Mouse (Mus musculus) limb, embryonic 14.5 days (tissue): ENCODE data around the gene Ccdc60. TPM values are rescaled to one million over a fixed set of nuclear protein-coding genes. Genes with fewer than 3 reads are reported as not detected.

ENCODE experiments used
- ATAC-seq: fragments of 200-750 bp; cut with Nextera tagmentation; 2 replicates; pipeline ENCODE4 v1.8.0; 2017; ENCODE audit warnings: low read depth, moderate number of reproducible peaks, moderate TSS enrichment; ENCODE audit not compliant: low FRiP score
- DNase-seq: peaks from one replicate; pipeline ENCODE4 v3.0.0-alpha.2; 2015; ENCODE audit warnings: low spot score
- H3K27ac ChIP-seq: fragments of 300-500 bp; sonication (generic); replicated peaks from 2 replicates; pipeline ENCODE4 v1.5.1; 2014; ENCODE audit warnings: low read depth, mild to moderate bottlenecking, low read length, moderate library complexity, mixed read lengths
- H3K27me3 ChIP-seq: fragments of 300-500 bp; sonication (generic); 2 replicates; pipeline ENCODE4 v1.6.1; 2014; ENCODE audit warnings: low read length, mixed read lengths; ENCODE audit not compliant: control insufficient read depth, insufficient read depth
- H3K36me3 ChIP-seq: fragments of 300-500 bp; sonication (generic); 2 replicates; pipeline ENCODE4 v1.6.1; 2014; ENCODE audit warnings: mild to moderate bottlenecking, low read length, moderate library complexity, mixed read lengths; ENCODE audit not compliant: control insufficient read depth, insufficient read depth
- H3K4me1 ChIP-seq: fragments of 300-500 bp; sonication (generic); 2 replicates; pipeline ENCODE4 v1.6.1; 2014; ENCODE audit warnings: antibody characterized with exemption, low read length, mixed read lengths; ENCODE audit not compliant: control insufficient read depth, insufficient read depth
- H3K4me2 ChIP-seq: fragments of 300-500 bp; sonication (generic); replicated peaks from 2 replicates; pipeline ENCODE4 v1.6.1; 2014; ENCODE audit warnings: low read depth, mild to moderate bottlenecking, low read length, moderate library complexity; ENCODE audit not compliant: severe bottlenecking
- H3K4me3 ChIP-seq: fragments of 300-500 bp; sonication (generic); replicated peaks from 2 replicates; pipeline ENCODE4 v1.5.1; 2014; ENCODE audit warnings: low read length
- H3K9ac ChIP-seq: fragments of 300-500 bp; sonication (generic); 2 replicates; pipeline ENCODE4 v1.6.1; 2014; ENCODE audit warnings: mild to moderate bottlenecking, low read depth, low read length, moderate library complexity; ENCODE audit not compliant: severe bottlenecking
- H3K9me3 ChIP-seq: fragments of 300-500 bp; sonication (generic); 2 replicates; pipeline ENCODE4 v1.6.1; 2016; ENCODE audit warnings: low read length; ENCODE audit not compliant: control insufficient read depth
- POLR2A ChIP-seq: fragments of 200-500 bp; IDR thresholded peaks from 2 replicates; pipeline ENCODE4 v1.8.0; 2012; ENCODE audit warnings: inconsistent platforms, mild to moderate bottlenecking, moderate library complexity, borderline replicate concordance; ENCODE audit not compliant: insufficient read depth, insufficient read length; ENCODE audit errors: extremely low read depth
- WGBS: fragments of 180-500 bp; shearing (Covaris S2); extraction: QIAGEN DNeasy Blood & Tissue Kit; methylation state at CpG from one replicate; pipeline ENCODE4 v1.1.7; 2014; 5-methylcytosine and 5-hydroxymethylcytosine counted together
- polyA plus RNA-seq, 2 experiments: library from polyadenylated mRNA; depleted of rRNA in 1 of 2; stranded (reverse) in 1 of 2; unstranded in 1 of 2; fragments of >200 nt; fragmentation: Nextera tagmentation in 1 of 2; extraction: Ambion mirVana in 1 of 2; gene quantifications; 2 replicates each; pipeline versions ENCODE4 v1.2.1 to v1.2.3; 2012 to 2014

Gene Ccdc60
- polyA plus RNA-seq, 2 experiments, result 0.80 to 1.4 TPM

DNA sequence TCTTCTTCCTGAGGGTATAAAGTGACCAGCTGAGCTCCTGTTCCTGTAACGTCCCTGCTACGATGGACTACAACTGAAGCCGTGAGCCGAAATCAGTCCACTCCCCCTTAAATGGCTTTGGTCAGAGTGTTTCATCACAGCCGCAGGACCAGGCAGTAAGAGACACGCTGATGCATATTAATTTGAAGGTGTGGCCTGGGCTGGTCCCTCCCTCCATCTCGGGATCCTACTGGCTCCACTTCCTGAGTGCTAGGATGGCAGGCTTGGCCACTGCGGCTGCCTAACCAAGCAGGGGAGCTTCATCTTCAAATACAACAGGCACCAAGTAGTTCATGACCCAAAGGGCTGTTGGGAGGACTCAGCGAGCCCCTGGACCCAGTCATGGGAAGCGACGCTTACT is 94.3 kb downstream of the Ccdc60 start:
- WGBS, result 33% methylated on average over 11 of the region's 11 CpGs

GRCm38 (mm10) chr5:116192693-116193092 is 96.1 kb downstream of the Ccdc60 start:
- no peak for TF ChIP-seq POLR2A
- H3K27me3 ChIP-seq, result no peaks in the 10 kb centered on the region
- no peak overlapping the region for H3K27ac ChIP-seq
- H3K9me3 ChIP-seq, result no peaks in the 10 kb centered on the region
- H3K36me3 ChIP-seq, result no peaks in the 10 kb centered on the region
- ATAC-seq (no peak), DNase-seq (no peak)
- 66% methylated on average over 9 of the region's 9 CpGs for WGBS
- H3K4me3 ChIP-seq, result no peak overlapping the region
- no peaks in the 10 kb centered on the region for H3K4me1 ChIP-seq
- H3K4me2 ChIP-seq, result no peak overlapping the region
- H3K9ac ChIP-seq, result no peak overlapping the region

More for the DNA sequence above, 94.3 kb downstream of the Ccdc60 start:
- TF ChIP-seq POLR2A, result no peak
- Histone ChIP-seq H3K4me1 (no peaks in the 10 kb centered on the region), H3K9me3 (no peaks in the 10 kb centered on the region), H3K27ac (no peak overlapping the region), H3K36me3 (no peaks in the 10 kb centered on the region), H3K4me3 (no peak overlapping the region), H3K9ac (no peak overlapping the region), H3K27me3 (no peaks in the 10 kb centered on the region), H3K4me2 (no peak overlapping the region)
- ATAC-seq, result no peak
- no peak for DNase-seq

GRCm38 (mm10) chr5:116191596-116191995 is 97.2 kb downstream of the Ccdc60 start:
- no peaks in the 10 kb centered on the region for H3K36me3 ChIP-seq
- TF ChIP-seq POLR2A, result no peak
- H3K27ac ChIP-seq, result no peak overlapping the region
- no peak overlapping the region for H3K4me2 ChIP-seq
- no peak overlapping the region for H3K4me3 ChIP-seq
- no peaks in the 10 kb centered on the region for H3K27me3 ChIP-seq
- ATAC-seq (no peak), DNase-seq (no peak)
- WGBS, result 86% methylated on average over 3 of the region's 3 CpGs
- H3K9ac ChIP-seq, result no peak overlapping the region
- no peaks in the 10 kb centered on the region for H3K9me3 ChIP-seq
- no peaks in the 10 kb centered on the region for H3K4me1 ChIP-seq

DNA sequence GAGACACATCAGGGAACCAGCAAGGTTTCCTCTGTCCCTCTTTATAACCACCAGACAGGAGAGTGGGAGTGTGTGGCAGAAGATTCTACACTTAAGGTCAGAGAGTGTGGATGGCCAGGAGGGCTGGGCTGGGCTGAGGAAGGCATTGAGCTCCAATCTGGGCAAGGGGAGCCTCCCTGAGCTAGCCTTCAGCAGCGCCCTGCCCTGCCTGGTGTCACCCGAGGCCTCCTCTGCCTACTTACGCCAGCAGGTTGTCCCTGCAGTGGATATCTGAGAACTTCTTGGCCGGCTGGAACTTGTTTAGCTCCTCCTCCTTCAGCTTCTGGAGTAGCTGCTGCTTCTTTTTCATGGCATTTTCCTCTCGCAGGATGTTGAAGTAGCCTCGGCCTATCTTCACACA is 99.0 kb downstream of the Ccdc60 start:
- no peaks in the 10 kb centered on the region for H3K4me1 ChIP-seq
- DNase-seq (no peak), ATAC-seq (no peak)
- no peaks in the 10 kb centered on the region for H3K27me3 ChIP-seq
- H3K27ac ChIP-seq, result no peak overlapping the region
- no peaks in the 10 kb centered on the region for H3K9me3 ChIP-seq
- TF ChIP-seq POLR2A, result no peak
- WGBS, result 30% methylated on average over 6 of the region's 6 CpGs
- H3K4me3 ChIP-seq, result no peak overlapping the region
- H3K36me3 ChIP-seq, result no peaks in the 10 kb centered on the region
- H3K4me2 ChIP-seq, result no peak overlapping the region
- H3K9ac ChIP-seq, result no peak overlapping the region

GRCm38 (mm10) chr5:116180594-116180993 is 108.2 kb downstream of the Ccdc60 start:
- no peak for DNase-seq
- no peak overlapping the region for H3K4me3 ChIP-seq
- no peak for ATAC-seq
- no peak overlapping the region for H3K4me2 ChIP-seq
- no peak for TF ChIP-seq POLR2A
- no peaks in the 10 kb centered on the region for H3K27me3 ChIP-seq
- H3K4me1 ChIP-seq, result no peaks in the 10 kb centered on the region
- H3K36me3 ChIP-seq, result no peaks in the 10 kb centered on the region
- no peaks in the 10 kb centered on the region for H3K9me3 ChIP-seq
- no peak overlapping the region for H3K27ac ChIP-seq
- H3K9ac ChIP-seq, result no peak overlapping the region
- 15% methylated on average over 13 of the region's 13 CpGs for WGBS

GRCm38 (mm10) chr5:116171721-116172120 is 117.1 kb downstream of the Ccdc60 start:
- no peak overlapping the region for H3K4me2 ChIP-seq
- DNase-seq, result no peak
- H3K4me1 ChIP-seq, result no peaks in the 10 kb centered on the region
- no peaks in the 10 kb centered on the region for H3K36me3 ChIP-seq
- no peak overlapping the region for H3K4me3 ChIP-seq
- no peak overlapping the region for H3K27ac ChIP-seq
- TF ChIP-seq POLR2A, result no peak
- ATAC-seq, result no peak
- no peak overlapping the region for H3K9ac ChIP-seq
- H3K9me3 ChIP-seq, result no peaks in the 10 kb centered on the region
- WGBS, result 86% methylated on average over 6 of the region's 6 CpGs
- no peaks in the 10 kb centered on the region for H3K27me3 ChIP-seq
